Mouse (Mus musculus) myocyte (in vitro differentiated cells): ENCODE measurements at regions not wholly inside any gene's neighbourhood (a gene's known extent, or its start where the extent isn't known, plus 50 kb on each side); places are given as distances from the start of the nearest gene placed in this dataset.

Experiments used
- H3K27me3 ChIP-seq: one replicate; pipeline ENCODE4 v1.6.1; 2011; ENCODE audit not compliant: control insufficient read depth, insufficient read depth, insufficient read length
- H3K36me3 ChIP-seq: one replicate; pipeline ENCODE4 v1.6.1; 2011; ENCODE audit not compliant: control insufficient read depth, insufficient read depth
- H3K4me2 ChIP-seq: one replicate; pipeline ENCODE4 v1.6.1; 2011; ENCODE audit warnings: low read depth, control low read depth
- H3K4me3 ChIP-seq: one replicate; pipeline ENCODE4 v1.5.1; 2011; ENCODE audit warnings: mild to moderate bottlenecking, control low read depth, moderate library complexity
- H3K79me2 ChIP-seq: one replicate; pipeline ENCODE4 v1.6.1; 2011; ENCODE audit not compliant: control insufficient read depth, insufficient read depth
- H3ac ChIP-seq: one replicate; pipeline ENCODE4 v1.6.1; 2011; ENCODE audit not compliant: control insufficient read depth, insufficient read length
- CEBPB ChIP-seq: IDR thresholded peaks from 2 replicates; pipeline ENCODE4 v1.6.1; 2011; ENCODE audit warnings: mild to moderate bottlenecking, moderate library complexity; ENCODE audit not compliant: poor library complexity, insufficient read depth, severe bottlenecking
- E2F4 ChIP-seq: IDR thresholded peaks from one replicate; pipeline ENCODE4 v1.6.1; 2011; ENCODE audit warnings: mild to moderate bottlenecking, control low read depth, moderate library complexity; ENCODE audit not compliant: insufficient read depth
- MAX ChIP-seq: IDR thresholded peaks from one replicate; pipeline ENCODE4 v1.6.1; 2011; ENCODE audit warnings: low read depth, mild to moderate bottlenecking, control low read depth
- MYOD1 ChIP-seq, 3 experiments: IDR thresholded peaks; one replicate each; pipeline ENCODE4 v1.6.1; 2011; ENCODE audit warnings: control low read depth in 2 of 3, low read depth in 2 of 3, mild to moderate bottlenecking in 2 of 3, moderate library complexity in 1 of 3; ENCODE audit not compliant: insufficient read length in 2 of 3, control insufficient read depth in 1 of 3
- MYOG ChIP-seq, 3 experiments: IDR thresholded peaks; one replicate each; pipeline ENCODE4 v1.6.1; 2011; ENCODE audit warnings: control low read depth in 2 of 3, low read depth in 2 of 3, mild to moderate bottlenecking in 2 of 3; ENCODE audit not compliant: insufficient read length in 2 of 3, control insufficient read depth in 1 of 3, insufficient read depth in 1 of 3
- POLR2A ChIP-seq: IDR thresholded peaks from one replicate; pipeline ENCODE4 v1.6.1; 2011; ENCODE audit warnings: low read depth, mild to moderate bottlenecking, control low read depth, moderate library complexity; ENCODE audit not compliant: insufficient read length
- POLR2AphosphoS2 ChIP-seq: IDR thresholded peaks from one replicate; pipeline ENCODE4 v1.6.1; 2011; ENCODE audit warnings: low read depth, control low read depth; ENCODE audit not compliant: insufficient read length
- REST ChIP-seq: IDR thresholded peaks from one replicate; pipeline ENCODE4 v1.6.1; 2011; ENCODE audit warnings: mild to moderate bottlenecking, control low read depth, moderate library complexity; ENCODE audit not compliant: insufficient read depth, insufficient read length
- SRF ChIP-seq: IDR thresholded peaks from one replicate; pipeline ENCODE4 v1.6.1; 2011; ENCODE audit warnings: low read depth; ENCODE audit not compliant: control insufficient read depth, insufficient read length
- TCF12 ChIP-seq: IDR thresholded peaks from one replicate; pipeline ENCODE4 v1.6.1; 2011; ENCODE audit warnings: mild to moderate bottlenecking, control low read depth; ENCODE audit not compliant: poor library complexity, insufficient read depth, severe bottlenecking
- TCF3 ChIP-seq: IDR thresholded peaks from one replicate; pipeline ENCODE4 v1.6.1; 2011; ENCODE audit warnings: low read depth, control low read depth; ENCODE audit not compliant: insufficient read length
- USF1 ChIP-seq: IDR thresholded peaks from one replicate; pipeline ENCODE4 v1.6.1; 2011; ENCODE audit warnings: low read depth, mild to moderate bottlenecking, control low read depth, moderate library complexity

GRCm38 (mm10) chr12:71370091-71370490 lies 60.4 kb downstream of the Dact1 start:
- Histone ChIP-seq H3K36me3 (no peaks in the 10 kb centered on the region), H3K4me2 (no peak overlapping the region), H3ac (no peak overlapping the region), H3K27me3 (no peaks in the 10 kb centered on the region), H3K79me2 (no peaks in the 10 kb centered on the region), H3K4me3 (no peak overlapping the region)
- no peak for TF ChIP-seq MYOG (IDR thresholded peaks at IDR 0.05; ENCODE audit: control insufficient read depth in 1 of 3, insufficient read depth in 1 of 3, insufficient read length in 2 of 3, low read depth in 2 of 3)
- TF ChIP-seq TCF3, result no peak
- no peak for TF ChIP-seq CEBPB
- TF ChIP-seq REST, result no peak
- TF ChIP-seq USF1, result no peak
- TF ChIP-seq SRF, result no peak
- no peak for TF ChIP-seq POLR2A
- TF ChIP-seq POLR2AphosphoS2, result no peak
- TF ChIP-seq MYOD1 (IDR thresholded peaks at IDR 0.05; ENCODE audit: control insufficient read depth in 1 of 3, insufficient read length in 2 of 3, low read depth in 2 of 3), result no peak
- TF ChIP-seq TCF12, result no peak
- no peak for TF ChIP-seq MAX
- TF ChIP-seq E2F4, result no peak

DNA sequence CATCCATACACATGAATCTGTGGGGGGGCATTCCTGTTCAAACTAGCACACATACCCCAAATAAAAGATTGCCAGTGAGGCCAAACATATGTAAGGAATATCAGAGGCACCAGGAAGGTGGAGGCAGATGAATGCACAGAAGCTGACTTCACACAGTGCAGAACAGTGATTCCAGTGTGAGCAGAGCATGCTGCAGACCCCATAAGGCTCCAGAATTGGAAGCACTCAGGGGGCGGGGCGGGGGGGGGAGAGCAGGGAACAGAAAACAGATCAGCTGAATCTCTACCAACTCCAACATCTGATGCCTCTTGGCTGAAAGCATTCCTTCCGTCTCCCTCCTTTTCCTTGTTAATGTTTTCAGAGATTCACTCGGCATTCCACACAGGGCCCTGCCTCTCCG lies 62.3 kb downstream of the Dact1 start:
- Histone ChIP-seq H3K4me2 (no peak overlapping the region), H3K79me2 (no peaks in the 10 kb centered on the region), H3K36me3 (no peaks in the 10 kb centered on the region), H3K27me3 (no peaks in the 10 kb centered on the region), H3ac (no peak overlapping the region), H3K4me3 (no peak overlapping the region)
- TF ChIP-seq POLR2AphosphoS2 (no peak), REST (no peak), E2F4 (no peak), USF1 (no peak), MYOD1 (IDR thresholded peaks at IDR 0.05; ENCODE audit: control insufficient read depth in 1 of 3, insufficient read length in 2 of 3, low read depth in 2 of 3) (no peak), SRF (no peak), POLR2A (no peak), TCF3 (no peak), MAX (no peak), MYOG (IDR thresholded peaks at IDR 0.05; ENCODE audit: control insufficient read depth in 1 of 3, insufficient read depth in 1 of 3, insufficient read length in 2 of 3, low read depth in 2 of 3) (no peak), CEBPB (no peak), TCF12 (no peak)

DNA sequence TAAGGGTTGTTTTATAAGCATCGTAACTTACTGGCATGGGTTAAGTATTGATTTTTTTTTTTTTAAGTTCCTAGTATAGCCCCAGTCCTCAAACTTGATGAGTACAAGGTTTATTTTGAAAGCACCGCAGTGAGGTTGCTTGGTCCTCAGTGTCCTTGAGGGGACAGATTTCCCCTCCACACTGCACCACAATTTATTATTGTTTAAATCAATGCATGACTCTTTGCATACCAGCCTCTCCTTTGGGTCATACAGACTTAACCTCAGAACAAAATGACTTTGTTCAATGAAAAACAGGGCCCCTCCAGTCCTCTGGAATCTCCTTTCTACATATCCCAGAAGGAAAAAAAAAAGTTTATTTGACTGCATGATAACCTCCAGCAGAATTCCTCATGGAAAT lies 63.9 kb downstream of the Dact1 start:
- no peak for TF ChIP-seq TCF12
- no peak for TF ChIP-seq SRF
- no peak for TF ChIP-seq CEBPB
- TF ChIP-seq POLR2A, result no peak
- TF ChIP-seq USF1, result no peak
- TF ChIP-seq MAX, result no peak
- TF ChIP-seq E2F4, result no peak
- no peak for TF ChIP-seq REST
- no peak for TF ChIP-seq TCF3
- TF ChIP-seq POLR2AphosphoS2, result no peak
- no peak for TF ChIP-seq MYOD1 (IDR thresholded peaks at IDR 0.05; ENCODE audit: control insufficient read depth in 1 of 3, insufficient read length in 2 of 3, low read depth in 2 of 3)
- TF ChIP-seq MYOG (IDR thresholded peaks at IDR 0.05; ENCODE audit: control insufficient read depth in 1 of 3, insufficient read depth in 1 of 3, insufficient read length in 2 of 3, low read depth in 2 of 3), result no peak

DNA sequence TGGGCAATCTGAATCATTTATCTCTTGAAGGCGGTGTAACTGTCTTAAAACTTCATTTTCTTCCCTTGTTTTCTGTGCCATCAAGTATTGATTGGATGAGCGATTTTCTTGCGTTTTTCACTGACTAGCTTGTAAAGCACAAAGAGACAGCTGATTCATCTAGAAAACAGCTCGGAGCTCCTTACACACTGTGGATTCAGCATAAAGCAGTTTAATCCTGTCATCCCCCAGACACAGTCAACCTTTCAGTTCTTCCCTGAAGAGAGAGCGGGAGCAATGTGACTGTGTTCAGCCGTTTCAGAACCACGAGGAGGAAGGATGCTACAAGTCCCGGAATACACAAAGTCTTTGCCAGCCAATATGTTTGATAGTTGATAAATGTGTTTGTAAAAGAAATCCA lies 66.8 kb downstream of the Dact1 start:
- Histone ChIP-seq H3K27me3 (no peaks in the 10 kb centered on the region), H3K79me2 (no peaks in the 10 kb centered on the region), H3K4me2 (peak overlapping the region; percentile 70), H3K36me3 (no peaks in the 10 kb centered on the region), H3K4me3 (no peak overlapping the region), H3ac (no peak overlapping the region)
- TF ChIP-seq TCF3 (no peak), CEBPB (no peak), USF1 (no peak), MYOD1 (IDR thresholded peaks at IDR 0.05; ENCODE audit: control insufficient read depth in 1 of 3, insufficient read length in 2 of 3, low read depth in 2 of 3) (no peak), TCF12 (no peak), E2F4 (no peak), MYOG (IDR thresholded peaks at IDR 0.05; ENCODE audit: control insufficient read depth in 1 of 3, insufficient read depth in 1 of 3, insufficient read length in 2 of 3, low read depth in 2 of 3) (no peak), SRF (no peak), POLR2AphosphoS2 (no peak), POLR2A (no peak), MAX (no peak), REST (no peak)

More for the DNA sequence above, 63.9 kb downstream of the Dact1 start:
- Histone ChIP-seq H3ac (no peak overlapping the region), H3K79me2 (no peaks in the 10 kb centered on the region), H3K4me3 (no peak overlapping the region), H3K27me3 (no peaks in the 10 kb centered on the region), H3K36me3 (no peaks in the 10 kb centered on the region), H3K4me2 (no peak overlapping the region)

GRCm38 (mm10) chr12:71376966-71377365 lies 67.3 kb downstream of the Dact1 start:
- Histone ChIP-seq H3K79me2 (no peaks in the 10 kb centered on the region), H3K36me3 (no peaks in the 10 kb centered on the region), H3K4me3 (no peak overlapping the region), H3ac (no peak overlapping the region), H3K4me2 (peak overlapping the region; percentile 70), H3K27me3 (no peaks in the 10 kb centered on the region)
- TF ChIP-seq TCF12 (peak; percentile 81), MYOG (IDR thresholded peaks at IDR 0.05; ENCODE audit: control insufficient read depth in 1 of 3, insufficient read depth in 1 of 3, insufficient read length in 2 of 3, low read depth in 2 of 3) (peak in 2 of 3 experiments; percentile 58 to 78), REST (no peak), MYOD1 (IDR thresholded peaks at IDR 0.05; ENCODE audit: control insufficient read depth in 1 of 3, insufficient read length in 2 of 3, low read depth in 2 of 3) (peak in 2 of 3 experiments; percentile 87 to 88)
